Mouse (Mus musculus): Measurements from ENCODE around the gene Trdn.

DNA sequence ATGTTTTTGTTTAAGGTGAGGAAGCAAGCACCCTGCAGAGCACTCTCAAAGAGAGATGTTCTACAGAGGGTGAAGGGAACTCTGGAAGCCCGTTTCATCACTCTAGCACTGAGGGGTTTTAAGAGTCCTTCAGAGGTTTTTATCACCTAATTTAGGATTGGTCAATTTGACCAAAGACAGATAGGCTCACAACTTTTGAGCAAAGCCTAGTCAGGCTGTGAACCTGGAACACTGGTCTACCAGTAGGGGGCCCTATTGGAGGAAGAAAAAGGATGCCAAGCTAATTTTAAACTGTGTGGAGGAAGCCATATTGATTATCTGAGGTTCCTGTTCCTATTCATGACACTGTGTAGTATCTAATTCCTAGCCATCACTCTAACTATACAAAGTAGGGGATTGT lies 117.9 kb downstream of the Trdn start:
- TF ChIP-seq CTCF (IDR thresholded peaks at IDR 0.05; ENCODE audit: insufficient read depth, low read length) (no peak), POLR2A (IDR thresholded peaks at IDR 0.05; ENCODE audit: borderline replicate concordance, extremely low read depth, low read depth, low read length) (no peak)

All from lung, adult 2 months (tissue).